Mouse (Mus musculus) myocyte (in vitro differentiated cells): ENCODE measurements around the gene Grin2c. TPM values are rescaled to one million over a fixed set of nuclear protein-coding genes. Genes with fewer than 3 reads are reported as not detected.

Experiments
- H3K27me3 ChIP-seq: one replicate; pipeline ENCODE4 v1.6.1; 2011; ENCODE audit not compliant: control insufficient read depth, insufficient read depth, insufficient read length
- H3K36me3 ChIP-seq: one replicate; pipeline ENCODE4 v1.6.1; 2011; ENCODE audit not compliant: control insufficient read depth, insufficient read depth
- H3K4me2 ChIP-seq: one replicate; pipeline ENCODE4 v1.6.1; 2011; ENCODE audit warnings: low read depth, control low read depth
- H3K4me3 ChIP-seq: one replicate; pipeline ENCODE4 v1.5.1; 2011; ENCODE audit warnings: mild to moderate bottlenecking, control low read depth, moderate library complexity
- H3K79me2 ChIP-seq: one replicate; pipeline ENCODE4 v1.6.1; 2011; ENCODE audit not compliant: control insufficient read depth, insufficient read depth
- H3ac ChIP-seq: one replicate; pipeline ENCODE4 v1.6.1; 2011; ENCODE audit not compliant: control insufficient read depth, insufficient read length
- CEBPB ChIP-seq: IDR thresholded peaks from 2 replicates; pipeline ENCODE4 v1.6.1; 2011; ENCODE audit warnings: mild to moderate bottlenecking, moderate library complexity; ENCODE audit not compliant: poor library complexity, insufficient read depth, severe bottlenecking
- E2F4 ChIP-seq: IDR thresholded peaks from one replicate; pipeline ENCODE4 v1.6.1; 2011; ENCODE audit warnings: mild to moderate bottlenecking, control low read depth, moderate library complexity; ENCODE audit not compliant: insufficient read depth
- MAX ChIP-seq: IDR thresholded peaks from one replicate; pipeline ENCODE4 v1.6.1; 2011; ENCODE audit warnings: low read depth, mild to moderate bottlenecking, control low read depth
- MYOD1 ChIP-seq, 3 experiments: IDR thresholded peaks; one replicate each; pipeline ENCODE4 v1.6.1; 2011; ENCODE audit warnings: control low read depth in 2 of 3, low read depth in 2 of 3, mild to moderate bottlenecking in 2 of 3, moderate library complexity in 1 of 3; ENCODE audit not compliant: insufficient read length in 2 of 3, control insufficient read depth in 1 of 3
- MYOG ChIP-seq, 3 experiments: IDR thresholded peaks; one replicate each; pipeline ENCODE4 v1.6.1; 2011; ENCODE audit warnings: control low read depth in 2 of 3, low read depth in 2 of 3, mild to moderate bottlenecking in 2 of 3; ENCODE audit not compliant: insufficient read length in 2 of 3, control insufficient read depth in 1 of 3, insufficient read depth in 1 of 3
- POLR2A ChIP-seq: IDR thresholded peaks from one replicate; pipeline ENCODE4 v1.6.1; 2011; ENCODE audit warnings: low read depth, mild to moderate bottlenecking, control low read depth, moderate library complexity; ENCODE audit not compliant: insufficient read length
- POLR2AphosphoS2 ChIP-seq: IDR thresholded peaks from one replicate; pipeline ENCODE4 v1.6.1; 2011; ENCODE audit warnings: low read depth, control low read depth; ENCODE audit not compliant: insufficient read length
- REST ChIP-seq: IDR thresholded peaks from one replicate; pipeline ENCODE4 v1.6.1; 2011; ENCODE audit warnings: mild to moderate bottlenecking, control low read depth, moderate library complexity; ENCODE audit not compliant: insufficient read depth, insufficient read length
- SRF ChIP-seq: IDR thresholded peaks from one replicate; pipeline ENCODE4 v1.6.1; 2011; ENCODE audit warnings: low read depth; ENCODE audit not compliant: control insufficient read depth, insufficient read length
- TCF12 ChIP-seq: IDR thresholded peaks from one replicate; pipeline ENCODE4 v1.6.1; 2011; ENCODE audit warnings: mild to moderate bottlenecking, control low read depth; ENCODE audit not compliant: poor library complexity, insufficient read depth, severe bottlenecking
- TCF3 ChIP-seq: IDR thresholded peaks from one replicate; pipeline ENCODE4 v1.6.1; 2011; ENCODE audit warnings: low read depth, control low read depth; ENCODE audit not compliant: insufficient read length
- USF1 ChIP-seq: IDR thresholded peaks from one replicate; pipeline ENCODE4 v1.6.1; 2011; ENCODE audit warnings: low read depth, mild to moderate bottlenecking, control low read depth, moderate library complexity
- polyA plus RNA-seq: library from polyadenylated mRNA; unstranded; fragments of >200 nt; fragmentation: generic; extraction: Trizol; gene quantifications from one replicate; pipeline ENCODE4 v1.2.1, GENCODE M21; 2012; ENCODE audit warnings: missing spikeins

The Grin2c gene
- polyA plus RNA-seq, 1 experiment = not detected

DNA sequence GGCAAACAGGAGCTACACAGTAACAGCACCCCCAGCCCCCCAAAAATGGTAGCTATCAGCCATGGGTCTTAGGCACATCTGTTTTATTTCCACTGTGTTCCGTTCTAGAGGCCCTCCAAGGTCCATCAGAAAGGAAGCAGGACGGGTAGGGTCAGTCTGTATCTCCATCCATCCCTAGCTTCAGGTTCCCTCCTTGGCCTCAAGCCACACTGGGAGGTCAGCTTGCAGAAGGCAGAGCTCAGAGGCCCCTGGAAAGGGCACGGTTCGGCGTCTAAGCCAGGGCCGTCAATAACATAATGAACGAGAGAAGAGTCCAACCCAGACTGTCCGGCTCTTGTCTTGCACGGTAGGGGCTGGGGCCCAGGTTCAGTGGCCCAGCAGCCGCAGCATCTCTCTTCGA is 915 bp upstream of the Grin2c start:
- no peak overlapping the region for H3ac ChIP-seq
- no peak for TF ChIP-seq MYOG (IDR thresholded peaks at IDR 0.05; ENCODE audit: control insufficient read depth in 1 of 3, insufficient read depth in 1 of 3, insufficient read length in 2 of 3, low read depth in 2 of 3)
- no peak for TF ChIP-seq POLR2AphosphoS2
- no peak for TF ChIP-seq MAX
- TF ChIP-seq POLR2A = no peak
- no peaks in the 10 kb centered on the region for H3K79me2 ChIP-seq
- H3K4me3 ChIP-seq = no peak overlapping the region
- no peak overlapping the region for H3K4me2 ChIP-seq
- peaks cover 41% of the 10 kb centered on the region for H3K27me3 ChIP-seq
- no peaks in the 10 kb centered on the region for H3K36me3 ChIP-seq

DNA sequence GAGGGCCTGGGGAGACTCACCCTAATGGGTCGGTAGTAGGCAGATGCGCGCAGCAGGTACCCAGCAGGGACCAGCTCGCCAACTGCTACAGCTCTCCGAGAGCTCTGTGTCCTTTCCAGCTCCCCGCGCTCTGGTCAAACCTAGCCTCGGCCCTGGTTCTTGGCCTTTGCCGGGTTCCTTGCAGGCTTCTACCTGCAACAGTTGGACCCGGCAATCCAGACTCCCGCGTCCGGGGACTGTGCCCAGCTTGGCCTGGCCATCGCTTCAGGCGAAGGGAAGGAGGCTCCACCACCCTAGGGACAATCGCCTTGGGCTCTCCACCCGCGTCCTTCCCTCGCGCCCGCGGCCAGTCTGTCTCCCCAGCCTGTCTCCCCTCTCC is 654 bp downstream of the Grin2c start:
- no peaks in the 10 kb centered on the region for H3K79me2 ChIP-seq
- peaks cover 55% of the 10 kb centered on the region for H3K27me3 ChIP-seq
- H3K36me3 ChIP-seq = no peaks in the 10 kb centered on the region
- no peak for TF ChIP-seq TCF12
- no peak for TF ChIP-seq MYOD1 (IDR thresholded peaks at IDR 0.05; ENCODE audit: control insufficient read depth in 1 of 3, insufficient read length in 2 of 3, low read depth in 2 of 3)
- TF ChIP-seq POLR2A = no peak
- TF ChIP-seq POLR2AphosphoS2 = no peak
- H3K4me3 ChIP-seq = no peak overlapping the region
- H3K4me2 ChIP-seq = no peak overlapping the region
- H3ac ChIP-seq = no peak overlapping the region

DNA sequence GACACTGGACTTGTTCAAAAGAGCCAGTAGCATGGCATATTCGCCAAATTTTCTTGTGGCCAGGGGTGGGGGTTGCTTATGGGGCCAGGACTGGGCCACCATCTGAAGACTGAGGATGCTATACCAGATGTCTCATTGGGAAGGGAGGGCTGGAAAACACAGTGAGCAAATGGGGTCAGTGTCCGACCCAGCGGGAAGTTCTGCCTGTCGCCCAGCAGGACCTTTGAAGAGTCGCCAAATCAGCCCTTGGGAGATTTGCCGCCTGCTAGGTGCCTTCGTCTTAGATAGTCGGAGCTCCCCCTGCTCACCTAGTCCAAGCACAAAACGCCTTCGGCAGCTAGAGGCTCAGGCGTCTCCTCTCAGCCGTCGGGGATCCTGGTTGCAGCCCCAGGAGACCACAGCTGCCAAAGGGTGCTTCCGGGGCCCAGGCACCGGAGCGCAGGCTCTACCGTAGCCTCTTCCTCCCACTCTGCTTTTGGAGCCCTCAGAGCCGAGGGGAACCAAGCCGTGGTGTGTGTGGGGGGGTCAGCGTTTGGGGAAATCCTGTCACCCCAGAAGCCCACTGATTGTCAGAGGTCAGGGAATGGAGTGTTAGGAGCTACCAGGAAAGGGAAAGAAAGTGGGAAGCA is 1.2 kb downstream of the Grin2c start:
- Histone ChIP-seq H3K79me2 (no peaks in the 10 kb centered on the region), H3K4me3 (no peak overlapping the region), H3K36me3 (no peaks in the 10 kb centered on the region), H3ac (no peak overlapping the region), H3K4me2 (no peak overlapping the region), H3K27me3 (peaks cover 57% of the 10 kb centered on the region)
- TF ChIP-seq MYOD1 (IDR thresholded peaks at IDR 0.05; ENCODE audit: control insufficient read depth in 1 of 3, insufficient read length in 2 of 3, low read depth in 2 of 3) = no peak
- TF ChIP-seq E2F4 = no peak
- no peak for TF ChIP-seq SRF
- no peak for TF ChIP-seq MAX
- TF ChIP-seq USF1 = no peak
- no peak for TF ChIP-seq REST
- TF ChIP-seq CEBPB = no peak
- TF ChIP-seq TCF3 = no peak
- TF ChIP-seq POLR2AphosphoS2 = no peak
- TF ChIP-seq POLR2A = no peak
- no peak for TF ChIP-seq TCF12
- TF ChIP-seq MYOG (IDR thresholded peaks at IDR 0.05; ENCODE audit: control insufficient read depth in 1 of 3, insufficient read depth in 1 of 3, insufficient read length in 2 of 3, low read depth in 2 of 3) = no peak

DNA sequence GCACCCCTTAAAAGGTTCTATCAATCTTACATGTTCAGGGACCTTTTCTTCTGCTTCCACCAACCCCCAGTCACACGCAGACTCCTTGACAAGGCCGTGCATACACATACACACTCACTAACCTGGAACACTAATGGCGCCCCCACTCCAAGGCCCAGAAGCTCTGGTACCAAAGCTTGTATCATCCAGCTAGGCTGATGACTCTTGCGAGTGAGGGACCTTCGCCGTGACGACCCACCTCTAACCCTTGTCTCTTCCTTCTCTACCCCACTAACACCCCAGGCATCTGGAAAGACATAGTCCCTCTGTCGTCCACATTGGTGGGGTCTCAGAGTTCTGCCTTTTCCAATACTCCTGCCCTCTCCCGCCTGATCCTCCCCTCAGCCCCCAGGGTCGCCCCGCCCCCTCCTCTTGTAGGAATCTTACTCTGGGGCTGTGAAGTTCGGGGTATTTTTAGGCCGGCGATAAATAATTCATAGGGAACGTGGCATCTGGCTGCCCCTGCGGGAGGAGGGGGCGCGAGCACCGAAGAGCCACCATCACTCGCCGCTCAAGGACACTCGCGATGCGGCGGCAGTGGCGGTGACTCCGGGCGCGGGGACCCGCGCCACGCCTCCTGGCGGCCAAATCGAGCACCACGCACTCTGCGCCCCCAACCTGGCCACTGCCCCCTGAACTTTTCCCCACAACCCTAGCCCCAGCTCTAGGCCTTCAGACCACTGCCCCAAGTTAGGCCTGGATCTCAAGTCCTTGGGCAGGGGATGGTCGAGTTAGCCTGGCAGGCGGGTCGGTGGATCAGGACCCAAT is 2.0 kb downstream of the Grin2c start:
- no peak for TF ChIP-seq MAX
- no peak for TF ChIP-seq USF1
- no peak for TF ChIP-seq SRF
- no peak for TF ChIP-seq POLR2AphosphoS2
- TF ChIP-seq MYOD1 (IDR thresholded peaks at IDR 0.05; ENCODE audit: control insufficient read depth in 1 of 3, insufficient read length in 2 of 3, low read depth in 2 of 3) = no peak
- no peak for TF ChIP-seq REST
- TF ChIP-seq E2F4 = no peak
- no peak for TF ChIP-seq TCF3
- TF ChIP-seq POLR2A = no peak
- TF ChIP-seq MYOG (IDR thresholded peaks at IDR 0.05; ENCODE audit: control insufficient read depth in 1 of 3, insufficient read depth in 1 of 3, insufficient read length in 2 of 3, low read depth in 2 of 3) = no peak
- TF ChIP-seq CEBPB = no peak
- no peak for TF ChIP-seq TCF12
- Histone ChIP-seq H3K4me2 (no peak overlapping the region), H3K27me3 (peaks cover 65% of the 10 kb centered on the region), H3K4me3 (no peak overlapping the region), H3ac (no peak overlapping the region), H3K79me2 (no peaks in the 10 kb centered on the region), H3K36me3 (no peaks in the 10 kb centered on the region)
